Mouse (Mus musculus): ENCODE results near the gene Med10. TPM values are rescaled to one million over a fixed set of nuclear protein-coding genes. Genes with fewer than 3 reads are reported as not detected.

The Med10 gene
- polyA plus RNA-seq (2015; fragmentation: Illumina TruSeq; extraction: RNeasy Lipid Tissue Mini Kit (QIAGEN cat#74804); ENCODE audit: insufficient read depth, low replicate concordance), result 73.5 TPM

DNA sequence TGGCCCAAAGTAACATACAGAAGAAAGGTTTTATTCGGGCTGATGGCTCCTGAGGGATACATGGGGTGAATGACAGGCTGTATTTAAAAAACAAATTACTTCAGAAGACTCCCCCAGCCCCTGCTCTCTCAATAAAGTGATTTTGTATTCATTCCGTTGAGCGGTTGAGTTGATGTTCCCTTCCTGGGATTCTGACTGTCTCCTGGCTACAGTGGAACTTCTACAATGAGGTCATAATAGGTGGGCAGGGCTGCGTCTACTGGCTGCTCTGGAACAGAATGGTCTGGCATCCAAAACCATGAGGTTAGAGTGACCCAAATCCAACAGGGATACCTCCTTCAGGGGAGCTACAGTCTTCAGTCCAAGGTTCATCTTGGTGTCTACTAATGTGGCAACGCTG lies at the start of gene Med10:
TSS of gene Med10 (plus strand) at position 301 of the 400 bp plus-strand sequence.

Other genes with a start within 250 kb of the Med10 start
- 0.69 TPM for gene Srd5a1, start 191.0 kb upstream of the Med10 start, polyA plus RNA-seq (2015; fragmentation: Illumina TruSeq; extraction: RNeasy Lipid Tissue Mini Kit (QIAGEN cat#74804); ENCODE audit: insufficient read depth, low replicate concordance)
- not detected for gene Ube2ql1, start 62.5 kb upstream of the Med10 start, polyA plus RNA-seq (2015; fragmentation: Illumina TruSeq; extraction: RNeasy Lipid Tissue Mini Kit (QIAGEN cat#74804); ENCODE audit: insufficient read depth, low replicate concordance)

Measured in spleen, adult 10 weeks (tissue).